Mouse (Mus musculus) C2C12 (cell line): ENCODE measurements around the gene Adcy5. TPM values are rescaled to one million over a fixed set of nuclear protein-coding genes. Genes with fewer than 3 reads are reported as not detected.

ENCODE experiments used
- H3K27me3 ChIP-seq: one replicate; pipeline ENCODE4 v1.6.1; 2011; ENCODE audit not compliant: control insufficient read depth, insufficient read depth, insufficient read length
- H3K36me3 ChIP-seq: one replicate; pipeline ENCODE4 v1.6.1; 2011; ENCODE audit not compliant: control insufficient read depth, insufficient read depth
- H3K4me3 ChIP-seq: one replicate; pipeline ENCODE4 v1.5.1; 2011; ENCODE audit warnings: mild to moderate bottlenecking, control low read depth; ENCODE audit not compliant: poor library complexity, insufficient read depth, severe bottlenecking
- H3K79me2 ChIP-seq: one replicate; pipeline ENCODE4 v1.6.1; 2011; ENCODE audit not compliant: control insufficient read depth, insufficient read depth
- H3K79me3 ChIP-seq: one replicate; pipeline ENCODE4 v1.6.1; 2011; ENCODE audit warnings: low read depth, control low read depth
- H3ac ChIP-seq: one replicate; pipeline ENCODE3; 2011; ENCODE audit warnings: low read depth; ENCODE audit not compliant: control insufficient read depth, insufficient read length
- CEBPB ChIP-seq: IDR thresholded peaks from one replicate; pipeline ENCODE4 v1.6.1; 2011; ENCODE audit warnings: low read depth, mild to moderate bottlenecking, control low read depth, moderate library complexity
- CTCF ChIP-seq: IDR thresholded peaks from one replicate; pipeline ENCODE4 v1.5.1; 2011; ENCODE audit not compliant: control insufficient read depth, insufficient read depth, insufficient read length
- FOSL1 ChIP-seq: IDR thresholded peaks from one replicate; pipeline ENCODE4 v1.8.0; 2011; ENCODE audit warnings: mild to moderate bottlenecking, low read length; ENCODE audit not compliant: poor library complexity, insufficient read depth, severe bottlenecking
- MAX ChIP-seq: IDR thresholded peaks from one replicate; pipeline ENCODE4 v1.6.1; 2011; ENCODE audit warnings: mild to moderate bottlenecking, control low read depth
- MYOD1 ChIP-seq: IDR thresholded peaks from one replicate; pipeline ENCODE4 v1.6.1; 2011; ENCODE audit warnings: low read depth; ENCODE audit not compliant: control insufficient read depth, insufficient read length
- MYOG ChIP-seq: IDR thresholded peaks from one replicate; pipeline ENCODE4 v1.6.1; 2011; ENCODE audit not compliant: control insufficient read depth, insufficient read length; ENCODE audit errors: extremely low read depth
- USF1 ChIP-seq: IDR thresholded peaks from one replicate; pipeline ENCODE4 v1.6.1; 2011; ENCODE audit warnings: low read depth, mild to moderate bottlenecking, control low read depth, moderate library complexity
- polyA plus RNA-seq: library from polyadenylated mRNA; unstranded; fragments of >200 nt; fragmentation: generic; extraction: Trizol; gene quantifications from one replicate; pipeline ENCODE4 v1.2.1, GENCODE M21; 2012; ENCODE audit warnings: missing spikeins

The Adcy5 gene
- polyA plus RNA-seq, 1 experiment: 0.02 TPM

DNA sequence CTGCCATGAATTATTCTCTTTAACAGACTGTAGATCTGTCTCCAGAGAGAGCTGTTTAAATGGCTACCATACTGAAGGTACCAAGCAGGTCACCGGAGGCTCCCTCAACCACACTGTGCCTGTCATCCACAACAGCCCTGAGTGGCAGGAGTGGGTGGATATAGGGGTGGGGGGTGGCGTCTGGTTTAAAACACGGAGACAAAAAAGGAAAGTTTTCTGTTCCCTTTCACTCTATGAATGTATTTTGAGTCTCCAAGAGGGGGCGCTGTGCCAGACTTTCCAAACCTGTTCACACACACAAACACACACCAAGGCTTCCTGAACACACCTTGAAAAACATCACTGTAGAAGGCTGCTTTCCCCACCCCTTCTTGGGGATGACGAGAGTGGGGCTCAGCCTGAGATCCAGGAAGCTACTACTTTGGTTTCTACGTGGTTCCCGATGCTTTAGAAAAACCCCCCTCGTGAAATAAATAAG lies 43.5 kb upstream of the Adcy5 start:
- Histone ChIP-seq H3K4me3 (no peak overlapping the region), H3ac (no peak overlapping the region), H3K79me3 (no peaks in the 10 kb centered on the region), H3K36me3 (no peaks in the 10 kb centered on the region), H3K27me3 (no peaks in the 10 kb centered on the region), H3K79me2 (no peaks in the 10 kb centered on the region)
- TF ChIP-seq MYOD1 (no peak), MYOG (no peak), USF1 (no peak), FOSL1 (no peak), CTCF (no peak)

DNA sequence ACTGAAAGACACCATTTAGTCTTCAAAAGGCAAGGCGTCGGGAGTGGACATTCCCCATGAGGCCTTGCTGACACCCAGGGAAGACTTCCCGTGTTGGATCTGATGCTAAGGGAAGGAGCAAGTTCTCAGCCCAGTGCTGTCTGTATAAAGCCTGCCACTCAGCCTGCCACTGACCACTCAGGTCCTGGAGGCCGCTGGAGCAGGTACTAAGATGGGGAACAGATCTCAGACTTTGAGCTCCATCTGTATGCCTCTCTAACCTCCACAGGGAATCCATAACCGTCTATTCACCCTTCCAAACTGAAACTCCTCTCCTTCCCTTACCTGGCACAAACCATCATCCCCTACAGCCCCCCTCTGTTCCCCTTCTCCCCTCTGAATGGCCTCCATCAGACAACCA lies 41.2 kb upstream of the Adcy5 start:
- no peak overlapping the region for H3K4me3 ChIP-seq
- no peaks in the 10 kb centered on the region for H3K79me2 ChIP-seq
- no peak overlapping the region for H3ac ChIP-seq
- no peaks in the 10 kb centered on the region for H3K79me3 ChIP-seq
- H3K27me3 ChIP-seq: no peaks in the 10 kb centered on the region
- H3K36me3 ChIP-seq: no peaks in the 10 kb centered on the region
- TF ChIP-seq MYOG: no peak
- TF ChIP-seq FOSL1: no peak
- TF ChIP-seq MYOD1: no peak
- TF ChIP-seq USF1: no peak
- no peak for TF ChIP-seq CTCF
- TF ChIP-seq MAX: no peak
- no peak for TF ChIP-seq CEBPB

DNA sequence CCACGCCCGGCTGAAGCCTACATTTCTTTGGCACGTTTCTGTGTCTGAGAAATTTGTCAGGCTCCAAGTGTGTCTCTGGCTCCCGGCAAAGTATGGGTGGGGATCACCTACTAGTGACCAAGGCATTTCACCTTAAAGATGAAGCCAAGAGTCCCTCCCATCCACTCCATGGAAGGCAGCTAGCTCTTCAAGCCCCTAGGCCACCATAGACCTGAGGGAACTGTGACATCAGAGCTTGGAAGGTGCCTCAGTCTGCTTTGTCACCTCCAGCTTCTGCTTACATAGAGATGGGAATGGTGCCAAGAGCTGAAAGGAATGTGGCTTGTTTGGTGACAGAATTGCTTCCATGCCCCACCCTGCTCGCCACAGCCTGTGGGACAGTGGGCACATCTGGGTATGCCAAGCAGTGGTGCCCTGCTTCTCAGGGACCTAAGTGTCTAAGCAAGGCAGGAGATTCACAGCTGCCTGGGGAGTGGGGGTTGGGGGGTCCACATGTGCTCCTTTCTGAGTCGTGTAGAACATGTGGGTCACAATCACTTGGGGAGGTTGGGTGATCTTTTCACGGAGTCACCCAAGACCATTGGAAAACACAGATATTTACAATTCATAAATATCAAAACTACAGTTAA lies 38.2 kb upstream of the Adcy5 start:
- no peaks in the 10 kb centered on the region for H3K79me2 ChIP-seq
- TF ChIP-seq MAX (no peak), MYOG (no peak), USF1 (no peak), CTCF (no peak)
- H3K27me3 ChIP-seq: no peaks in the 10 kb centered on the region
- H3K4me3 ChIP-seq: no peak overlapping the region
- no peak overlapping the region for H3ac ChIP-seq
- no peaks in the 10 kb centered on the region for H3K79me3 ChIP-seq
- H3K36me3 ChIP-seq: no peaks in the 10 kb centered on the region

DNA sequence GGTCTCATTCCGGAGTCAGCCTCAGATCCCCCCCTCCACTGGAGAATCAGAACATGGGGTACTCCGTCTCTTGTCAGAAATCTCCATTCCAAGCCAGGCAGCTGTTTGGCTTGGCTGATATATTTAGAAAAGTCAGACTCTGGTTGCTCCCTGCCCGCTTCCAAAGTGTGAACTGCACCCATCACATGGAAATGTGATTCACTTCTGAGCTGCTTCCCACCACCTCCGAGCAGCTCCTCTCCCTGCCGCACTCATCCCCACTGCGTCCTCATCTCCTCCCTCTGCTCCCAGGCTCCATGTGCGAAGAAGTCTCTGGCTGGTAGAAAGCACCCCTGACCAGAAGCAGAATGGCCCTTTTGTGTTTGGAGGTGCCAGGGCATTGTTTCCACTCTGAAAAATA lies 37.2 kb upstream of the Adcy5 start:
- no peaks in the 10 kb centered on the region for H3K79me3 ChIP-seq
- TF ChIP-seq MYOD1 (no peak), MYOG (no peak), CTCF (no peak), MAX (no peak)
- no peaks in the 10 kb centered on the region for H3K79me2 ChIP-seq
- H3K4me3 ChIP-seq: no peak overlapping the region
- no peaks in the 10 kb centered on the region for H3K36me3 ChIP-seq
- no peak overlapping the region for H3ac ChIP-seq
- no peaks in the 10 kb centered on the region for H3K27me3 ChIP-seq

DNA sequence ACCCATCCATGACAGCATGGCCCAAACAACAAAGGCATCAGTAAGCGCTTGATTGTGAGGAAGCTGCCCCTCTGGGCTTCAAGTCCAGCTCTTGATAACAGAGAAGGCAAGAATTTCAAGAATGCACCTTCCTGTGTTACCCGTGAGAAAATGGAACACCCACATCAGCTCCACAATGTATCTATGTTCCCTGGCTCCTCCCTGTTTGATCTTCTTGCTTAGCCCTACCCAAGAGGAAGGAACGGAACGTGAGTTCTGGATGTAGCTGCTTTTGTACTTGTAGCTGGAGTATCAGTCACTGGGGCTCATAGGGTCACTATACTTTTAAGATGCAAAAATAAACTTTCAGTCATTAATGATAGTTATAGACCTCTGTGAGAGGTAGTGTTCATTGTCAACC lies 34.1 kb upstream of the Adcy5 start:
- peaks cover 13% of the 10 kb centered on the region for H3K27me3 ChIP-seq
- H3K4me3 ChIP-seq: no peak overlapping the region
- no peaks in the 10 kb centered on the region for H3K79me3 ChIP-seq
- TF ChIP-seq CEBPB (no peak), MYOD1 (no peak), FOSL1 (no peak), MYOG (no peak), USF1 (no peak), CTCF (no peak), MAX (no peak)
- no peaks in the 10 kb centered on the region for H3K79me2 ChIP-seq
- no peak overlapping the region for H3ac ChIP-seq
- no peaks in the 10 kb centered on the region for H3K36me3 ChIP-seq

DNA sequence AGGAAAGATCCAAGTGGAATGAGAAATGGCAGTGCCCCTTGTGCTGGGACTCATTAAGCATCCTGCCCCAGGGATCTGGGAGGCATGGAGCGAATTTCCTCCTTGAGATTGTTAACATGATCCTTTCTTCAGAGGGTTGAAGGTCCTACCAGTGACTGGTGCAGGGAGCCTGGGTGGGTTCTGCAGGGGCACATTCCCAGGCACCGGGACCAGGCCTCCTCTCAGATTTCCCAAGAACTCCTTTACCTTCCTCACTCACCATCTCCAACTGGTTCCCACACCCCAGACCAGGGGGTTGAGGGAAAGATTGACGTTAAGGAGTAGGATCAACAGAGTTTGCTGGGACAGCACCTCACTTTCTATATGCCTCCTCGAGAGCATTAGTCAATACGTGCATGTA lies 27.4 kb upstream of the Adcy5 start:
- Histone ChIP-seq H3ac (no peak overlapping the region), H3K79me3 (no peaks in the 10 kb centered on the region), H3K36me3 (no peaks in the 10 kb centered on the region), H3K79me2 (no peaks in the 10 kb centered on the region), H3K4me3 (no peak overlapping the region), H3K27me3 (peaks cover 38% of the 10 kb centered on the region)
- TF ChIP-seq MYOD1: no peak
- no peak for TF ChIP-seq CTCF
- no peak for TF ChIP-seq MYOG
- TF ChIP-seq USF1: no peak
- TF ChIP-seq CEBPB: no peak
- TF ChIP-seq FOSL1: no peak
